Mouse (Mus musculus): ENCODE data around the gene 2810004N23Rik.

DNA sequence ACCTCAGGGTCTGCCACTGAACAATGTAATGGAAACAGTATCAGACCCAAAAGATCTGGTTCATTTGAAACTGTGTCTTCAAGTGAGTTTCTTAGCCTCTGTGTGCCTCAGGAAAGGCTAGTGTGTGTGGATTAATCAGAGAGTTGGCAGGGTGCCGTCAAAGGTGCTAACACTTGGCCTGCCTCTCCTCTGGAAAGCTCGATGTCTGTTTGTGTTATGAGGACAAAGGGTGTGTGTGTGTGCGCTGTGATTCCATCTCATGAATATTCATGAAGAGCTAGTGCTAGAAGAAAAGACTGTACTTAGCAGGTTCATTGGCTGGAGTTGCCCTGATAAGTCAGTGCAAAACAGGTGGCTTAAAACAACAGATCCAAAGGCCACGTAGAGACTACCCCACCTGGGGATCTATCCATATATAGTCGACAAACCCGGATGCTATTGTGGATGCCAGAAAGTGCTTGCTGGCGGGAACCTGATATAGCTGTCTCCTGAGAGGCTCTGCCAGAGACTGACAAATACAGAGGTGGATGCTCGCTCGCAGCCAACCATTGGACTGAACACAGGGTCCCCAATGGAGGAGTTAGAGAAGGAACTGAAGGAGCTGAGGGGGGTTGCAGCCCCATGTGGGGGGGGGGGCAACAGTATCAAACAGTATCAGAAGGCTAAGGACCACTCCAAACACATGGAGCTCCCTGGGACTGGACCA is 52.1 kb downstream of the 2810004N23Rik start:
- no peak for TF ChIP-seq EP300 (IDR thresholded peaks at IDR 0.05; ENCODE audit: low read depth)
- no peak for TF ChIP-seq CTCF (IDR thresholded peaks at IDR 0.05; ENCODE audit: low read depth)
